Comparison of ENCODE assay signal across 12 mouse cellular contexts in the genomic region with DNA sequence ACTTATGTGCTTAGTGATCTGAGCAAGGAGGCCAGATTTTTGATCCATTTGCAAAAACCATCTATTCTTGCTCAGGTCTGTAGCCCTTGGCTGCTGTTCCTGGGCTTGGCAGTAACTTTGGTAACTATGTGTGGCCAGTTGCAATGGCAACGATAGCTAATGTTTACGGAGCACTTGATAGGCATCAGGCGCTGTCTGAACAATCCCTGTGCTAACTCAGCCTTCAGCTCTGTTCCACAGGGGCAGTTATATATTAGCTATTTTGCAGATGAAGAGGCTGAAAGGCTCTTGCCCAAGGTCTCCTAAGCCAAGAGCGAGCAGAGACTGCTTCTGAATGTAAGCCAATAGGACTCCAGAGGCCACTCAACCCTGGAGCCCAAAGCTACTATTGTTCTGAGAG. TPM values are rescaled to one million over a fixed set of nuclear protein-coding genes. Genes with fewer than 3 reads are reported as not detected.
DNase-seq lines count a peak whose midpoint lies in the region; ATAC-seq and TF ChIP-seq lines count a peak whose summit lies in the region.
"Had no signal": no experiment of that assay in that cellular context is flagged by ENCODE, and none has a peak within 500 bp of the region (broad histone marks: within the 10 kb centered on the region; RNA-seq: fewer than 3 reads in every experiment).

No protein-coding gene starts in this region.

- H3K36me3 ChIP-seq in hindbrain, postnatal 0 days (ENCODE audit: insufficient read depth, low read length), result no peaks in the 10 kb centered on the region
- H3K36me3 ChIP-seq in hindbrain, embryonic 11.5 days (ENCODE audit: control insufficient read depth, insufficient read depth, low read length), result no peaks in the 10 kb centered on the region
- no peaks in the 10 kb centered on the region for H3K36me3 ChIP-seq in stomach, postnatal 0 days (ENCODE audit: control insufficient read depth, insufficient read depth, low read length)

- TF ChIP-seq EP300 in stomach, postnatal 0 days (optimal IDR thresholded peaks at IDR 0.05), result no peak

- H3K4me1 ChIP-seq in hindbrain, postnatal 0 days (ENCODE audit: insufficient read depth, low read length), result no peaks in the 10 kb centered on the region
- H3K4me1 ChIP-seq in hindbrain, embryonic 11.5 days (replicated peaks; ENCODE audit: control insufficient read depth, insufficient read depth, low read length), result no peaks in the 10 kb centered on the region
- no peaks in the 10 kb centered on the region for H3K4me1 ChIP-seq in stomach, postnatal 0 days (replicated peaks; ENCODE audit: control insufficient read depth, insufficient read depth)

- 74% methylated on average over 4 of the region's 4 CpGs for WGBS in hindbrain, postnatal 0 days
- 91% methylated on average over 4 of the region's 4 CpGs for WGBS in hindbrain, embryonic 11.5 days
- 46% methylated on average over 4 of the region's 4 CpGs for WGBS in stomach, postnatal 0 days

- H3K4me3 ChIP-seq in hindbrain, postnatal 0 days (ENCODE audit: low read length), result no peak overlapping the region
- no peak overlapping the region for H3K4me3 ChIP-seq in hindbrain, embryonic 11.5 days (ENCODE audit: low read depth, low read length)
- no peak overlapping the region for H3K4me3 ChIP-seq in stomach, postnatal 0 days (ENCODE audit: low read depth, low read length)

- no peak for TF ChIP-seq CTCF in hindbrain, postnatal 0 days (IDR thresholded peaks at IDR 0.05; ENCODE audit: low read depth)
- no peak for TF ChIP-seq CTCF in stomach, postnatal 0 days (IDR thresholded peaks at IDR 0.05; ENCODE audit: low read depth)

- H3K4me2 ChIP-seq in hindbrain, postnatal 0 days (ENCODE audit: low read depth, low read length), result no peak overlapping the region
- no peak overlapping the region for H3K4me2 ChIP-seq in hindbrain, embryonic 11.5 days (replicated peaks; ENCODE audit: low read depth, low read length)
- H3K4me2 ChIP-seq in stomach, postnatal 0 days (replicated peaks; ENCODE audit: low read depth), result no peak overlapping the region

- ATAC-seq in hindbrain, postnatal 0 days, result no peak
- no peak for ATAC-seq in hindbrain, embryonic 11.5 days (ENCODE audit: low FRiP score)
- ATAC-seq in stomach, postnatal 0 days (ENCODE audit: low FRiP score, low TSS enrichment), result no peak
- ATAC-seq: forebrain, embryonic 14.5 days; Patski had no signal

- no peak overlapping the region for H3K9ac ChIP-seq in hindbrain, postnatal 0 days (replicated peaks; ENCODE audit: low read length)
- H3K9ac ChIP-seq in hindbrain, embryonic 11.5 days (ENCODE audit: low read depth, low read length), result no peak overlapping the region
- no peak overlapping the region for H3K9ac ChIP-seq in stomach, postnatal 0 days (ENCODE audit: low read length)

- peak; percentile 33 for DNase-seq in hindbrain, postnatal 0 days (ENCODE audit: low spot score)
- DNase-seq in hindbrain, embryonic 11.5 days (ENCODE audit: low spot score), result no peak
- peak; percentile 49 for DNase-seq in urinary bladder, postnatal 14 days (ENCODE audit: low spot score)
- no peak for DNase-seq in urinary bladder, adult 2 months (ENCODE audit: low spot score)
- DNase-seq in kidney, postnatal 36 days, result peak; percentile 57 to 81
- DNase-seq in stomach, postnatal 0 days (ENCODE audit: low spot score), result peak; percentile 30
- DNase-seq in right cerebral cortex, postnatal 14 days, result no peak
- DNase-seq in thymus, postnatal 25 days, result no peak
- DNase-seq: adrenal gland, postnatal 10 days; thymus, postnatal 14 days had no signal

- H3K27ac ChIP-seq in hindbrain, postnatal 0 days, result no peak overlapping the region
- H3K27ac ChIP-seq in hindbrain, embryonic 11.5 days (ENCODE audit: low read depth, low read length), result no peak overlapping the region
- H3K27ac ChIP-seq in stomach, postnatal 0 days (replicated peaks), result no peak overlapping the region

- no peaks in the 10 kb centered on the region for H3K9me3 ChIP-seq in hindbrain, postnatal 0 days (ENCODE audit: low read length)
- no peaks in the 10 kb centered on the region for H3K9me3 ChIP-seq in hindbrain, embryonic 11.5 days (ENCODE audit: control insufficient read depth, low read length)
- no peaks in the 10 kb centered on the region for H3K9me3 ChIP-seq in stomach, postnatal 0 days (ENCODE audit: control insufficient read depth, low read length)

- no peaks in the 10 kb centered on the region for H3K27me3 ChIP-seq in hindbrain, postnatal 0 days (ENCODE audit: insufficient read depth, low read length)
- no peaks in the 10 kb centered on the region for H3K27me3 ChIP-seq in hindbrain, embryonic 11.5 days (ENCODE audit: control insufficient read depth, insufficient read depth, low read length)
- H3K27me3 ChIP-seq in stomach, postnatal 0 days (ENCODE audit: control insufficient read depth, insufficient read depth, low read length), result no peaks in the 10 kb centered on the region
- H3K27me3 ChIP-seq: Patski had no signal

RNA-seq across cellular contexts. Expression of a gene that starts 55.1 kb away (rescaled TPM):
- 127 and 131 TPM in 2 replicates for total RNA-seq in hindbrain, postnatal 0 days (2014; rRNA removed)
- 40.0 and 44.6 TPM in 2 replicates for polyA plus RNA-seq in hindbrain, postnatal 0 days (2015; fragmentation: Nextera tagmentation; extraction: Ambion mirVana)
- polyA plus RNA-seq in hindbrain, embryonic 11.5 days (2014; fragmentation: Nextera tagmentation; extraction: Ambion mirVana), result 28.1 and 34.8 TPM in 2 replicates
- polyA plus RNA-seq in urinary bladder, adult 2 months (2012; rRNA removed), result 58.6 and 85.5 TPM in 2 replicates
- polyA plus RNA-seq in stomach, postnatal 0 days (2015; fragmentation: Nextera tagmentation; extraction: Ambion mirVana), result 37.8 and 44.2 TPM in 2 replicates

Comparison
In these comparisons a context has a peak if more than half of its experiments do, and no peak if none do; other contexts are left out.
1. DNase-seq: peak in hindbrain, postnatal 0 days (single experiment), urinary bladder, postnatal 14 days (single experiment), kidney, postnatal 36 days (2 of 2) and stomach, postnatal 0 days (single experiment); none in hindbrain, embryonic 11.5 days (single experiment), urinary bladder, adult 2 months (single experiment), right cerebral cortex, postnatal 14 days (single experiment) and thymus, postnatal 25 days (single experiment).